Mouse (Mus musculus) C2C12 (cell line): ENCODE results near the gene Camta1. TPM values are rescaled to one million over a fixed set of nuclear protein-coding genes. Genes with fewer than 3 reads are reported as not detected.

ENCODE experiments used
- H3K27me3 ChIP-seq: one replicate; pipeline ENCODE4 v1.6.1; 2011; ENCODE audit not compliant: control insufficient read depth, insufficient read depth, insufficient read length
- H3K36me3 ChIP-seq: one replicate; pipeline ENCODE4 v1.6.1; 2011; ENCODE audit not compliant: control insufficient read depth, insufficient read depth
- H3K4me3 ChIP-seq: one replicate; pipeline ENCODE4 v1.5.1; 2011; ENCODE audit warnings: mild to moderate bottlenecking, control low read depth; ENCODE audit not compliant: poor library complexity, insufficient read depth, severe bottlenecking
- H3K79me2 ChIP-seq: one replicate; pipeline ENCODE4 v1.6.1; 2011; ENCODE audit not compliant: control insufficient read depth, insufficient read depth
- H3K79me3 ChIP-seq: one replicate; pipeline ENCODE4 v1.6.1; 2011; ENCODE audit warnings: low read depth, control low read depth
- H3ac ChIP-seq: one replicate; pipeline ENCODE3; 2011; ENCODE audit warnings: low read depth; ENCODE audit not compliant: control insufficient read depth, insufficient read length
- CEBPB ChIP-seq: IDR thresholded peaks from one replicate; pipeline ENCODE4 v1.6.1; 2011; ENCODE audit warnings: low read depth, mild to moderate bottlenecking, control low read depth, moderate library complexity
- CTCF ChIP-seq: IDR thresholded peaks from one replicate; pipeline ENCODE4 v1.5.1; 2011; ENCODE audit not compliant: control insufficient read depth, insufficient read depth, insufficient read length
- FOSL1 ChIP-seq: IDR thresholded peaks from one replicate; pipeline ENCODE4 v1.8.0; 2011; ENCODE audit warnings: mild to moderate bottlenecking, low read length; ENCODE audit not compliant: poor library complexity, insufficient read depth, severe bottlenecking
- MAX ChIP-seq: IDR thresholded peaks from one replicate; pipeline ENCODE4 v1.6.1; 2011; ENCODE audit warnings: mild to moderate bottlenecking, control low read depth
- MYOD1 ChIP-seq: IDR thresholded peaks from one replicate; pipeline ENCODE4 v1.6.1; 2011; ENCODE audit warnings: low read depth; ENCODE audit not compliant: control insufficient read depth, insufficient read length
- MYOG ChIP-seq: IDR thresholded peaks from one replicate; pipeline ENCODE4 v1.6.1; 2011; ENCODE audit not compliant: control insufficient read depth, insufficient read length; ENCODE audit errors: extremely low read depth
- USF1 ChIP-seq: IDR thresholded peaks from one replicate; pipeline ENCODE4 v1.6.1; 2011; ENCODE audit warnings: low read depth, mild to moderate bottlenecking, control low read depth, moderate library complexity
- polyA plus RNA-seq: library from polyadenylated mRNA; unstranded; fragments of >200 nt; fragmentation: generic; extraction: Trizol; gene quantifications from one replicate; pipeline ENCODE4 v1.2.1, GENCODE M21; 2012; ENCODE audit warnings: missing spikeins

Gene Camta1
- polyA plus RNA-seq, 1 experiment = 21.7 TPM

DNA sequence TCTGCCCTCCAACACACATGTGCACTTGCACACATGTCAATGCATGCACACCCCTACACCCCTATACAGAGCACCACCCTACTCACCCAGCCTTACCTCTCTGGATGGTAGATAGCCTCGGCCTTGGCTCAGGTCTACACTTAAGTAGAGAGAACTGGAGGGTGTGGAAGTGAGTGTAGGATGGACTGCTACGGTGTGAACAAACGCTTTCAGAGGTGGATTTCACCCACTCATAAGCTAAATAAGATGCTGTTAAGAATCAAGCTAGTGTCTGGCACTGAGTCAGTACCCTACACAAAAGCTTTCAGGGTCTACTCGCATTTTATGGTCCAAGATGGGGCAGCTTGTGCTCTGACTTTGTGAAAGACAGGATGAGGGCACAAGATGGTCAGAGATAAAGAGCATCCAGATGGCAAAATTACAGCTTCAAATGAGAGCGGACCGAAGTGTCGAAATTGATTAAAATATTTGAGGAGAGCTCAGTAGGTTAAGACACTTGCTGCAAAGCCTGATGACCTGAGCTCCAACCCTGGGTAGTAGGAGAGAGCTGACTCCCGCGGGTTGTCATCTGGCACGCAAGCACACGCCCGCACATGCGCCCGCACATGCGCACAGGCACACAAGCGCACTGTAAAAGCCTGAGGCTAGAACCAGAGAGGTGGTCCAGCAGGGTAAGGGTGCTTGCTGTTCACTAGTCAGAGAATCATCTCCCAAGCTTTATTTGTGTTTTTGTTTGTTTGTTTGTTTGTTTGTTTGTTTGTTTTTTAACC lies 924.2 kb downstream of the Camta1 start:
- no peak overlapping the region for H3ac ChIP-seq
- no peak overlapping the region for H3K4me3 ChIP-seq
- H3K79me2 ChIP-seq = no peaks in the 10 kb centered on the region
- TF ChIP-seq CEBPB = no peak
- TF ChIP-seq MYOD1 = no peak
- no peak for TF ChIP-seq MAX
- TF ChIP-seq FOSL1 = no peak
- no peak for TF ChIP-seq MYOG
- TF ChIP-seq CTCF = no peak
- TF ChIP-seq USF1 = no peak
- no peaks in the 10 kb centered on the region for H3K27me3 ChIP-seq
- no peaks in the 10 kb centered on the region for H3K36me3 ChIP-seq
- no peaks in the 10 kb centered on the region for H3K79me3 ChIP-seq

DNA sequence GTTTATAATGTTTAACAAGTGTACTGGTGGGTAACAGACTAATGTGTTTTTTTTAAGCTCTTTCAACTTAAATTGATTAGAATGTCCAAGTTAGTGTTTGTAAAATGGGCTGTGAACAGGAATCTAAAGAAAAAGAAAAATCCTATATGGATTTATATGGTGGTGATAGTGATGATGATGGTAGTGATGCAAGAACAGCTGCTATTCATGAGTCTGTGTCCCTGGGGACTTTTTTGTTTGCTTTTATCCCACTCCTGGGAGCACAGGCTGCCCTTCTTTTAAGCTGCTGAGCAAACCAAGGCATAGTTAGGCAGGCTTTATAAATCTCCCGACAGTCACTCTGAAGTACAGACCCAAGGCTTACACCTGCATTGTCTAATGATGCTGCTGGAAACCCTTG lies 928.2 kb downstream of the Camta1 start:
- H3K27me3 ChIP-seq = peaks cover 3% of the 10 kb centered on the region
- no peaks in the 10 kb centered on the region for H3K36me3 ChIP-seq
- no peaks in the 10 kb centered on the region for H3K79me2 ChIP-seq
- no peaks in the 10 kb centered on the region for H3K79me3 ChIP-seq
- H3ac ChIP-seq = no peak overlapping the region
- H3K4me3 ChIP-seq = no peak overlapping the region
- no peak for TF ChIP-seq MAX
- TF ChIP-seq CEBPB = peak; percentile 73
- TF ChIP-seq FOSL1 = no peak
- TF ChIP-seq MYOG = no peak
- no peak for TF ChIP-seq CTCF
- TF ChIP-seq MYOD1 = no peak

DNA sequence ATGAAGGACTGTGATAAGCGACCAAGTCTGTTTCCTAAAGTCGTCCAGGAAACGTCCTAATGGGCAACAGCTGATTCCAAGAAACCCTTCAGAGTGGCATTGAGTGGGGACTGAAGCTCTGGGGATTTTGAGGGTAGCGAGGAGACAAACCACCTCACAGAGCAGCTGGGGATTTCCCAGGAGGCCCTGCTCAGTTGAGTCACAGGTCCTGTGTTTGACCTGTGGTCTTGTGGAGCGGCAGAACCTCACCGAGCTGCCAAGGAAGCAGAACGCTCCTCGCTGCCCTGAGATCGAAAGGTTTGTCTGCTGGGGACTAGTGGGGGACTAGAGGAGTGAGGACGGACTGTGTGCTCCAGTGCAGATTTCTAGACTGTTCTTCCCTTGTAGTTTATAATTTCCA lies 933.9 kb downstream of the Camta1 start:
- no peak overlapping the region for H3K4me3 ChIP-seq
- TF ChIP-seq MYOD1 (peak; percentile 64), FOSL1 (no peak)
- H3K36me3 ChIP-seq = no peaks in the 10 kb centered on the region
- no peak overlapping the region for H3ac ChIP-seq
- H3K79me3 ChIP-seq = no peaks in the 10 kb centered on the region
- peaks cover 3% of the 10 kb centered on the region for H3K27me3 ChIP-seq
- no peaks in the 10 kb centered on the region for H3K79me2 ChIP-seq

DNA sequence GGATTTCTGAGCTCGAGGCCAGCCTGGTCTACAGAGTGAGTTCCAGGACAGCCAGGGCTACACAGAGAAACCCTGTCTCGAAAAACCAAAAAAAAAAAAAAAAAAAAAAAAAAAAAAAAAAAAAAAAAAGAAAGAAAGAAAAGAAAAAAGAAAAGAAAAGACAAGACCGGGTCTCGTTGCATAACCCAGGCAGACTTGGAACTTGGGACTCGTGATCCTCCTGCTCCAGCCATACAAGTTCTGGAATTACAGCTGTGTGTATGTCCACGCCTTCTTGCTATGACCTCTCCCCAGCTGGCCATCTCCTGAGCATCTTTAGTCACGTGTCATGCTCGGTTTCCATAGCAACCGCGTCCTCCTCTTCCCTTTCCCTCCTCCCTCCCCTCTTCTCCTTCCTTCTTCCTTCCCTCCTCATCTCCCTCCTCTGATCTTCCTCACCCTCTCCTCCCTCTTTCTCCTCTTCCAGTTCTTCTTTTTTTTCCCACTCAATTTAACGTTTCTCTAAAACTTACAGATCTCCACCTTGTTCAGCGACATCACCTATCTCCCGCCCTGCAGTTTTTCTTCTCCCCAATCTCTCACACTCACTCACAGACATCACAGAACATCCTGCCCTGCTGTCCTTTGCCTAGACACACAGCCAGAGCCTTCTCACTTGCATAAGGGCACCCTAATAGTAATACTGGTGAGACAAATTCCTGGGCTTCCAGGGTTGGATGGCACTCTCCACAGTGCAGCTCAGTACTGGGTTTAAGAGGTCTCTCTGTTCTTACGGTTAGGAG lies 934.6 kb downstream of the Camta1 start:
- H3K79me2 ChIP-seq = no peaks in the 10 kb centered on the region
- H3K4me3 ChIP-seq = no peak overlapping the region
- H3K27me3 ChIP-seq = peaks cover 3% of the 10 kb centered on the region
- no peaks in the 10 kb centered on the region for H3K36me3 ChIP-seq
- TF ChIP-seq USF1 (peak; percentile 66), FOSL1 (no peak)
- H3ac ChIP-seq = no peak overlapping the region
- H3K79me3 ChIP-seq = no peaks in the 10 kb centered on the region

DNA sequence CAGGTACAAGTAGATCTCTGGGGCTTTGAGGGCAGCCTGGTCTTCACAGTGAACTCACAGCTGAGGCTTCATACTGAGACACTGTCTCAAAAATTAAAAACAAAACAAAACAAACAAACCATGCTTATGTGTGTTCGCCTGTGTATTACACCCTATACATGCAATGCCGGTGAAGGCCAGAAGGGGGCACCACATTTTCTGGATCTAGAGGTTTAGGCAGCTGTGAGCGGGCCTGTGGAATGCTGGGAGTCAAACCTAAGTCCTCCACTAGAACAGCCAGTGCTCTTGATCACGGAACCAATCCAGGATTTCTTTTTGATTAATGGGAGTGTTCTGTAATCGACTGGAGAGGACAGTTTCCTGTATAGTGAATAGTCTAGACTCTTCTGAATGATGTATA lies 935.8 kb downstream of the Camta1 start:
- Histone ChIP-seq H3K27me3 (peaks cover 3% of the 10 kb centered on the region), H3K36me3 (no peaks in the 10 kb centered on the region), H3ac (no peak overlapping the region), H3K79me3 (no peaks in the 10 kb centered on the region), H3K79me2 (no peaks in the 10 kb centered on the region), H3K4me3 (no peak overlapping the region)
- no peak for TF ChIP-seq MYOG
- TF ChIP-seq CTCF = peak; percentile 11

DNA sequence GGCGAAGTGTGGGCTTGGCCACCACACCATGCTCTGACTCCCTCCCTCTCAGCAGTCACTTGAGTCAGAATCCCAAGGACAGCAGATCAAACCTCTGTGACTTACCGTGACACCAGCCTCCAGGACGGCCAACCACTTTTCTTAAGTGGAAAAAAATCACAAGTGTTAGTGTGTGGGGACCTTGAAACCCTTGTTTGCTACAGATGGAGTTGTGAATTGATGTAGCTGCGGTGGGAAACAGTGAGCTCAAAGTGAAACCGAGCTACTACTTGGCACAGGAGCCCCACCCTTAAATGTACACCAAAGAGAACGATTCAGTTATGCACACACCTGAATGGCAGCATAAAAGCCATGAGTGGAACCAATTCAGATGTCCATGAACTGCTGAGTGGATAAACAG lies 936.7 kb downstream of the Camta1 start:
- Histone ChIP-seq H3K36me3 (no peaks in the 10 kb centered on the region), H3ac (no peak overlapping the region), H3K4me3 (no peak overlapping the region), H3K27me3 (peaks cover 3% of the 10 kb centered on the region), H3K79me3 (no peaks in the 10 kb centered on the region), H3K79me2 (no peaks in the 10 kb centered on the region)
- TF ChIP-seq MYOD1 (no peak), FOSL1 (no peak), MYOG (no peak), CEBPB (no peak), CTCF (no peak), MAX (no peak), USF1 (no peak)
